Mouse (Mus musculus) heart, adult 18-20 months (tissue): ENCODE results near the gene Car15. TPM values are rescaled to one million over a fixed set of nuclear protein-coding genes. Genes with fewer than 3 reads are reported as not detected.

Experiments
- DNase-seq, 2 experiments: peaks; one replicate each; pipeline ENCODE4 v3.0.0; 2021 to 2022; ENCODE audit warnings: mixed read lengths in 1 of 2
- total RNA-seq, 2 experiments: library from RNA; stranded (reverse); gene quantifications; 2 replicates each; pipeline ENCODE4 v1.2.3; 2021

The Car15 gene
- total RNA-seq, 2 experiments from 2014 or later: 1.7 to 2.1 TPM

GRCm38 (mm10) chr16:17833321-17833680 lies 4.9 kb downstream of the Car15 start:
- no peak for DNase-seq

GRCm38 (mm10) chr16:17832821-17833220 lies 5.3 kb downstream of the Car15 start, which contains the start of gene B830017H08Rik:
TSS of gene B830017H08Rik (plus strand) at chr16:17833121.
- no peak for DNase-seq

- DNase-seq: no peak
Observed at GRCm38 (mm10) chr16:17831781-17832180, 6.4 kb downstream of the Car15 start.

GRCm38 (mm10) chr16:17830385-17831178 lies 7.6 kb downstream of the Car15 start:
- DNase-seq: no peak

- DNase-seq: no peak
Observed at GRCm38 (mm10) chr16:17828867-17829266, 9.3 kb downstream of the Car15 start.

- no peak for DNase-seq
Observed at GRCm38 (mm10) chr16:17828229-17828628, 9.9 kb downstream of the Car15 start.

GRCm38 (mm10) chr16:17826500-17826899 lies 11.7 kb downstream of the Car15 start:
- no peak for DNase-seq

- DNase-seq: no peak
Observed at GRCm38 (mm10) chr16:17816528-17816927, 21.6 kb downstream of the Car15 start.

GRCm38 (mm10) chr16:17815411-17816402 lies 22.5 kb downstream of the Car15 start:
- peak; percentile 58 to 81 for DNase-seq

- no peak for DNase-seq
Observed at GRCm38 (mm10) chr16:17813173-17813572, 25.0 kb downstream of the Car15 start.

- peak; percentile 50 to 74 for DNase-seq
Observed at GRCm38 (mm10) chr16:17812120-17812519, 26.0 kb downstream of the Car15 start.

- DNase-seq: peak; percentile 47 to 58
Observed at GRCm38 (mm10) chr16:17809711-17810110, 28.5 kb downstream of the Car15 start.

GRCm38 (mm10) chr16:17809125-17809524 lies 29.0 kb downstream of the Car15 start:
- DNase-seq: no peak

- peak; percentile 85 to 89 for DNase-seq
Observed at GRCm38 (mm10) chr16:17807192-17808009, 30.8 kb downstream of the Car15 start.

- no peak for DNase-seq
Observed at GRCm38 (mm10) chr16:17806581-17807191, 31.5 kb downstream of the Car15 start.

- DNase-seq: no peak
Observed at GRCm38 (mm10) chr16:17804982-17805381, 33.2 kb downstream of the Car15 start.

GRCm38 (mm10) chr16:17804449-17804912 lies 33.7 kb downstream of the Car15 start:
- no peak for DNase-seq

- DNase-seq: no peak
Observed at GRCm38 (mm10) chr16:17803675-17804448, 34.3 kb downstream of the Car15 start.

GRCm38 (mm10) chr16:17802839-17803674 lies 35.1 kb downstream of the Car15 start:
- peak; percentile 43 to 57 for DNase-seq

GRCm38 (mm10) chr16:17802456-17802838 lies 35.7 kb downstream of the Car15 start:
- DNase-seq: no peak
